Mouse (Mus musculus): ENCODE measurements around the gene Hist1h3d.
"Not testable (repeated sequence)": the region's sequence is repeated elsewhere in the genome, so short reads cannot be mapped to it uniquely, and the experiment has no call there.

Hist1h3d gene

DNA sequence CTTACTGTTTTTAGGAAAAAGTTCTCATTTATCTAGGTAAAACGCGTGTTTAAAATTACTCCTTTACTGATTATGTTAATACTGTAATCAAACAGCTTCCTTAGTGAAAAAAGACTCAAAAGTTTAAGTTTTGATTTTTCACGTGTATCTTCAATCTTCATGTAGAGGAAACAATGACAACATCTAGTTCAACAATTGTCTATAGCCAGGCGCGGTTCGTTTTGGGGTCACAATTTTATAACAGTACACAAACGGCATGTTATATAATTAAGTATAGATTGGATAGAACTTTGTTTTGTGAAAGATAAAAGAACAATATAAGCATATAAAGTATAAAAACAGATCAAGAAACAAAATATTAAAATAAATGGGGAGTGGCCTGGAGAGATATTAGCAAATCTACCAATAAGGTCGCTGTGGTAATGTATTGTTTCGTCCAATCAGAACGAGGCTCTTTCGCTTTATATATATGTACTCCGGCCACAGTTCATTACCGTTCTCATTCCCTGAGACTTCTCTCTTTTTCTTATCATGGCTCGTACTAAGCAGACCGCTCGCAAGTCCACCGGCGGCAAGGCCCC is at the start of gene Hist1h3d:
Hist1h3d (plus strand) TSS at position 493 of the 581 bp plus-strand sequence.
- peak; percentile 32 for DNase-seq

DNA sequence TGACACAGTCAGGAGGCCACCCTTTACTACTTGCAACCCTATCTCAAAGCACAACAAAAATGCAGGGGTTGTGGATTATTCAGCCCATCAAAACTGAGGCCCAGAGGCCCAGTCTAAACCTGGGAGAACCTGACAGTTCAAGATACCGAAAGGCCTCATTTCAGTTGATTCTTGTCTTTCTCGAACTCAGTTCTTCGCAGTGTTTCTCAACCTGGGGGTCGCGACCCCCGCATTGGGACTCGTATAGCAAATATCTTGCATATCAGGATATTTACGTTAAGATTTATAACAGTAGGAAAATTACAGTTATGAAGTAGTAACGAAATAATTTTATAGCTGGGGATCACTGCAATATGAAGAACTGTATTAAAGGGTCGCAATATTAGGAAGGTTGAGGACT is 49.7 kb upstream of the Hist1h3d start:
- no peak for DNase-seq

DNA sequence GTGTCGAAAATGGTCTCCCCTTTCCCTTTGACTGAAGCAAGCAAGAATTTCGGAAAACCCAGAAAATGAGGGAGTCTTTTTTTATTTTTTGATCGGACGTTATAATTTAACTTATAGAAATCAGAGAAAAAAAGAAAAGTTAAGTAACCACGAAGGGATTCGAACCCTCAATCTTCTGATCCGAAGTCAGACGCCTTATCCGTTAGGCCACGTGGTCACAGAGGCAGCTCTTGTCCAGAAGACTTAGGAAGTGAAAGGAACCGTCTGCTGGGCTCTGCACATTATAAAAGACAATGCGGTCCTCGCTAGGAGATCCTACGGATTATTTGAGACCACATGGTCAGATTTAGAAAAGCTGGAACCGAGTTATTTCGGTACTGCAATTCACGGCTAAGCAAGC is 49.3 kb upstream of the Hist1h3d start:
- DNase-seq, result peak; percentile 94

DNA sequence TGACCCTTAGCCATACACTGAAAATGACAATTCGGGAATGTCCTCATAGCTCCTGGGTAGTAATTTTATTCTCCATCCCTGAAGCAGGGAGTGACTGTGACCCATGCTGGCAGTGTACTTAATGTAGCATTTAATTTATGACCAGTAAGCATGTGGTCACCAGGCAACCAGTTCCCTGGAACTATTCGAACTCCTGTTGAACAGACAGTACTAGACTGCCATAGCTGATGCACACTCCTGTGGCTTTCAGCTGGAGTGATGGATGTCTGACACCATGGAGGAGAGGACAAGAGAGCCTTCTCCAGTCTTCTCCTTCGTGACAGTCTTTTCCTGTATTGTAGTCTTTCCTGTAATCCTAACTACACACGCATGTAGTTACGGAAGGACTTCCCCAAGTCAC is 46.6 kb upstream of the Hist1h3d start:
- peak; percentile 22 for DNase-seq

DNA sequence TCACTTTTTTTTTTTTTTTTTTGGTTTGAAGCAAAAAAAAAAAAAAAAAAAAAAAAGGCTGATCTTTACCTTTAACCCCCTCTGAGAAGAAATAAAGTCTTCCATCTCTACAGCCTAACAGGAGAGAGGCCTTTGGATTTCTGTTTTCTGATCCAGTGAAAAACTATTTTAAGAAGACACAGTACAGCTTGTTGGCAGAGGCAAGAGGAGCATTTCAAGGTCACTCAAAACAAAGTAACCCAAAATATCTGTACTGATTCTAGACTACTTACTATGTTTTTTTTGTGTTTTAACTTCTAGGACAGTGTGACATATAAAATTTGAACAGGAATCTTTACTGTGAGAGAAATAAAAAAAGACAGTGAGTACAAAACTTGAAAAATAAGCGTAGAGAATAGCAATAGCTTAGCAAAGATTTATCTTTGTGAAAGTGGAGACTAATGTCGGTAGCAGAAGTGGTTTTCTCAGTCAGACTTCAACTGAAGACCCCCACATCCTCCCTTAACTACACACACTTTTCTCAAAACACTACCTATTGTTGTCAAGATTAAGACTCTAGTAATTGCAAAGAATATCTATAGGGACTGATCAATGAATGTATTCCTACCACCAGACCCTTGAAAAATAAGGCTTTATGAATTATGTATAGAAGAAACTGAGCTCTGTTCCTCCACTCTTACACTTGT is 45.9 kb upstream of the Hist1h3d start:
- DNase-seq, result no peak

DNA sequence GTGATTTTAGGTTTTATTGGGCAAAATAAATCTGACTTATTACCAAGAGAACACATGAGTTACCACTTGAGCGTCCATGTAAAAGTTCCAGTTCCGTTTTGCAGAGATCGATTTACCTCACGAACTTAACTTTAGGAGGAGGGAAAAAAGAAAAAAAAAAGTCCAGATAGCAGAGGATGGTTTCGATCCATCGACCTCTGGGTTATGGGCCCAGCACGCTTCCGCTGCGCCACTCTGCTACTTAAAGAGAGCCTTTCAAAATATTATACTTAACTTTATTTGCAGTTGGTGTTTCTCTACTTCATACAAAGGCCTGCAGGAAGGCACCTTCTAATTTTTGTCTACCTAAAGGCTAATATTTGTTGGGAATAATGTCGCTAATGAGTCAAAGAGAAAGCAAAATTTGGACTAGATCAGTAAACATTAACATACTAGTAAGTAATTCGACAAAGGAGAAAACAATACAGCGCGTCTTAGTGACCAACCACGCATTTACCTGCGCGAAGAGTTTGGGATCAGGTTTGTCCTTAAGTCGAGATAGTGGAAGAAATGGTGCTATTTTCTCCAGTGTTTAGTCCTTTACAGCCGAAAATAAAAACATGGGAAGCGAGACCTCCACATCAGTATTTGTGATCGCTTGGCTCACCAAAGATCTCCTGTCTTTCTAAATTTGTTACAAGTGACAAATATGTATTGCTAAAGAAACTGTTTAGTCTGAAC is 45.2 kb upstream of the Hist1h3d start:
- DNase-seq, result peak; percentile 74

DNA sequence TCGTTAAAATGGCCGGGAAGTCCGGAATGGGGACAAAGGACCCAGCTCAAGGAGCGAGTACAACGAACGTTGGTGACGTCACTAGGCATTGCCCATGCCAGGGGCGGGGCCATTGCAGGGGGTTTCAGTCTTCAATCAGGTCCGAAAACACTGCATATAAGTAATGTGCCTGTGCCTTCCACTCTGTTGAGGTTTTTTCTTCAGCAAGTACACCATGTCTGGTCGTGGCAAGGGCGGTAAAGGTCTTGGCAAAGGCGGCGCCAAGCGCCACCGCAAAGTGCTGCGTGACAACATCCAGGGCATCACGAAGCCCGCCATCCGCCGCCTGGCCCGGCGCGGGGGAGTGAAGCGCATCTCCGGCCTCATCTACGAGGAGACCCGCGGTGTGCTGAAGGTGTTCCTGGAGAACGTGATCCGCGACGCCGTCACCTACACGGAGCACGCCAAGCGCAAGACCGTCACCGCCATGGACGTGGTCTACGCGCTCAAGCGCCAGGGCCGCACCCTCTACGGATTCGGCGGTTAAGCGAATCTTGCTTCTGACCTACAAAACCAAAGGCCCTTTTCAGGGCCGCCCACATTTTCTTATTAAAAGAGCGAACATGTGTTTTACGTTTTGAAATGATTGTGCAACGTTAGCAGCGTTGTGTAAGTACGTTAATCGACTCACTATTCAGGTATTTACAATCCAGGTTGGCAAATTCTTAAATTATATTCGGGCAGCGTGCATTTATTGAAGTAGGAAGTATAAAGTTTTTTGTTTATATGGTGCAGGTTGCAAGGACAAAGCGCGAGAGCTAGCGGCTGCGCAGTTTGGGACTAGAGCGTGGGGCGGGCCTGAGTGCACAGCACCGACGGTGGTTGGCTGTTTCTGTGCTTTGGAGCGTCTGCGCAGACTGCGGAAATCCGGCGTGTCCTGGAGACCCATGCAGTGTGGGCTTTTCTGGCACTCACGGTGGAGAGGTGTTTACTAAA is 44.4 kb upstream of the Hist1h3d start, which contains the start of gene Hist1h4h:
Hist1h4h (plus strand) TSS at position 150 of the 975 bp plus-strand sequence.
- DNase-seq, result peak; percentile 98

DNA sequence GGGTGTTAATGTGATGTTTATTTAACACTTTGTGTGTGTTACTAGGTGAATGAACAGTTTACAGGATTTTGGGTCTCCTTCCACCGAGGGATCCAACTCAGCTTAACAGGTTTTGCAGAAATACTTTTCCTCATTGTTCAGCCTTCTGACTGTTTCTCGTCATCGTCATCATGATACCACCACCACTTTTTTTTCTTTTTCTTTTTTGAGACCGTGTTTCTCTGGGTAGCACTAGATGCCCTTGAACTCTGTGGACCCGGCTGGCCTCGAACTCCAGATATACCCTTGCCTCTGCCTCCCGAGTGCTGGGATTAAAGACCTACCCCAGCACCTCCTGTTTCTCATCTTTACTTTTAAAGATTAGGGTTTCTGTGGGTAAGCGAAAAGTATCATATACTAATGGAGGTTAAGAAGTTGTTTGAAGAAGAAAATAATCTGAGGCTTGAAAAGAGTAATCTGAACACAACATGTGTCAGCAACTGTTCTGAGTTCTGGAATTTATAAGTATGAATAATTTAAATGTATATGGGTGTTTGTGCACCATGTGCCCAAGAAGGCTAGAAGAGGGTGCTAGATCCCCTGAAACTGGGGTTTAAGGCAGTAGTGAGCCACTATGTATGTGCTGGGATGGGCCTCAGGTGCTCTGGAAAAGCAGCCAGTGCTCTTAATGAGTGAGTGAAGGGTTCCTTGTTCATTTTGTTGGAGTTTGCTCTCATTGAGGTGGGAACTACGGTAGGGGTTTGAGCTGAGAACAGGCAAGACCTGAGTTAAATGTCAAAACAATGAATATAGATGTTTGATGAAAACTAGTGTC is 43.1 kb upstream of the Hist1h3d start:
- no peak for DNase-seq

DNA sequence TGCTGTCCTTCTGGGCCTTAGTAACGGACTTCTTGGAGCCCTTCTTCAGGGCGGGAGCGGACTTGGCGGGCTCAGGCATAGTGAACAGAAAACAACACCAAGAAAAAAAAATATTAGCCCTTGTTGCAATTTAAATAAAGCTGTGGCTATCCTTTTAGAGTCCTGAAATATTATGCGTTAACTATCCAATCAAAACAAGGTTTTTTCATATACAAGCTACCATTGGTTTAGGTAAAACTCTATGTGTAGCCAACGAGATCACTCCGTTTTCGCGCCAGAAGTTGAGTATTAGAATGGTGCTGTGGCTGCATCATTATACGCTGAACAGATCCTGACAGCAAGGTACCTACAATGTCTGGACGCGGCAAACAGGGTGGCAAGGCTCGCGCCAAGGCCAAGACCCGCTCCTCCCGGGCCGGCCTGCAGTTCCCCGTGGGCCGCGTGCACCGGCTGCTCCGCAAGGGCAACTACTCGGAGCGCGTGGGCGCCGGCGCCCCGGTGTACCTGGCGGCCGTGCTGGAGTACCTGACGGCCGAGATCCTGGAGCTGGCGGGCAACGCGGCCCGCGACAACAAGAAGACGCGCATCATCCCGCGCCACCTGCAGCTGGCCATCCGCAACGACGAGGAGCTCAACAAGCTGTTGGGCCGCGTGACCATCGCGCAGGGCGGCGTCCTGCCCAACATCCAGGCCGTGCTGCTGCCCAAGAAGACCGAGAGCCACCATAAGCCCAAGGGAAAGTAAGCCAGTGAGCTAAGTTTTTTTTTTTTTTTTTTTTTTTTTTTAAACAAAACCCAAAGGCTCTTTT is 41.8 kb upstream of the Hist1h3d start, which contains the start of gene Hist1h2af:
Hist1h2af (plus strand) TSS at position 347 of the 808 bp plus-strand sequence.
- DNase-seq, result peak; percentile 66

DNA sequence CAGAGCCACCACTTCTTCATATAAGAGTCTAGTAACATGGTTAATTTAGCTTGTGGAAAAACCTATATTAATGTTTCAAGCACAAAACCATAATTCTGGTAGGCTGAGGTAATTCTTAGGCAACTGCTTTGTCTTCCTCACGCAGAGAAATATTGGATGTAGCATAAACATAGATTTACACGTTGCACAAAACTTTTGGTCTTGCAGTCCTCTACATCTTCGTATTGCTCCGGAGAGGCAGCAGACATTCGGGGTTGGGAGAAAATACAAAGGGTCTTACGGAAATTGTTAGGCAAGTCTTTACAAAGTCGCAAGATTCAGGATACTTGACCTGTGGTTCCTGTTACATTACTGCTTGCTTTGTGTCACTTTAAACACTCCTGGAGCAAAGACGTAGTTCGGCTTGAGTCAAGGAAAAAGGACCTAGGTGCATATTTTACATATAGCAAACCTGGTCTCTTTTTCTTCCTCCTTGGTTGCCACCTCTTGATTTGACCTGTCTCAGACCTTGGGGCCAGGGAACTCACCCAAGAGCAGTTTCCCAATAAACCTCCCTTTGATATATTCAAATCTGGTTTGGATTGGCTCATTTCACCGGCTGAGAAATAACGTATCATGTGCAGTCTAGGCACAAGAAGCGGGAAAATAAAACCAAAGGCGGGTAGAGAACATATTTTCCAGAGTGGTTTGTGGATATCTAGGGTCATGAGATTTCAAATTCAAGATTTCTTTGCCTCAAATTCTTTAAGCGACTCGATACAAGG is 41.0 kb upstream of the Hist1h3d start:
- DNase-seq, result peak; percentile 36

DNA sequence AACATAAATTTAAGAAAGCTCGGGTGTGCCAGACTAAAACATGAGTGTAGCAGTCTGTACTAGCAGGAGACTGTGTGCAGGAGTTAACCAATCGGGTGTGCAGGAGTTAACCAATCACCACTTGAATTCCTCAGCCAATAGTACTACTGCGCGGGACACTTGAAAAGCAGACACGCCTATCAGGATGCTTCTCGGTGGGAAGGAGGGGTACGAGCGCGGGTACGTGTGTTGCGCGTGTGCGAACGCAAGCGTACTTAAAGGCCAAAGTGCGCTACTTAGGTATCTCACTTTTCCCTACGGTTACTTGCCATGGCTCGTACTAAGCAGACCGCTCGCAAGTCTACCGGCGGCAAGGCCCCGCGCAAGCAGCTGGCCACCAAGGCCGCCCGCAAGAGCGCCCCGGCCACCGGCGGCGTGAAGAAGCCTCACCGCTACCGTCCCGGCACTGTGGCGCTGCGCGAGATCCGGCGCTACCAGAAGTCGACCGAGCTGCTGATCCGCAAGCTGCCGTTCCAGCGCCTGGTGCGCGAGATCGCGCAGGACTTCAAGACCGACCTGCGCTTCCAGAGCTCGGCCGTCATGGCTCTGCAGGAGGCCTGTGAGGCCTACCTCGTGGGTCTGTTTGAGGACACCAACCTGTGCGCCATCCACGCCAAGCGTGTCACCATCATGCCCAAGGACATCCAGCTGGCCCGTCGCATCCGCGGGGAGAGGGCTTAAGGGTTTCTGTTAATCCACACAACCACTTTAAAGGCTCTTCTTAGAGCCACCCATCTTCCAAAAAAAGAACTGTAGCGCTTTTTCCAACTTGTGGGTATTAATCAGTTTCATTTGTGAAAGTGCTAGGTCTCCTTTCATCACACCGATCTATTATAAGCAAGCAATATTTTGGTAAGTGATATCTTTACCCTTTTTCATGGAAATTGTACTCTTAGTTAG is 40.2 kb upstream of the Hist1h3d start, which contains the start of gene Hist1h3g:
Hist1h3g (plus strand) TSS at position 286 of the 939 bp plus-strand sequence.
- peak; percentile 82 for DNase-seq

DNA sequence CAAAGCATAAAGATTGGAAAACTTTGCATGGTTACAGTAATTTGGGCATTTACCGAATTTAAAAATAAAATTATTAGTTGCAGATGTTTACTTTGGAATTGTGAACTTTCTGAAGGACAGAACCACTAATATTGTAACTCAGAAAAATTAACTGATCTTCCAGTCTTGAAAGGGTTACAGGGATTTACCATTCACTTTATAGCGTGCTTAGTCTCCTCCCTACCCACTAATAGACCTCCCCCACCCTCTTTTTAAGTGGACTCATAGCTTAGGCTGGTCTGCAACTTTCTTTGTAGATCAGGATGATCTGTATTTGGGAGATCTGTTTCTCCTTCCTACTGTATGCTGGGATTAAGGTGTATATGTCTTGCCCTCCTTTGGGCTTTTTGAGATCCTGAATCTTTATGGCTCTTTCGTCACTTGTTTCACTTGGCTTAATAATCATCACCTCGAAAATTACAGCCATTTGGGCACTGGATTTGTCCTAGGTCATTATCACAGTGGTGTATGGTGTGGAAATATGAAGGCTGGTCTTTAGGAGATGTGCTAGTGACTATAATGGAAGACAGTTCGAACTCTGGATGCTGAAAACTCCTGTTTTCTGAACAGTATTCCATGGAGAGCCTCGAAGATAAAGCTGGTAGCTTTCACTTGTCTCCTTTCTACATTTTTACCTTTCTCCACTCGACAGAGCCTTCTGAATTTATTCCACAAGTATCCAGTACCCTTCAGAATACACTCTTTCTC is 39.3 kb upstream of the Hist1h3d start:
- no peak for DNase-seq

DNA sequence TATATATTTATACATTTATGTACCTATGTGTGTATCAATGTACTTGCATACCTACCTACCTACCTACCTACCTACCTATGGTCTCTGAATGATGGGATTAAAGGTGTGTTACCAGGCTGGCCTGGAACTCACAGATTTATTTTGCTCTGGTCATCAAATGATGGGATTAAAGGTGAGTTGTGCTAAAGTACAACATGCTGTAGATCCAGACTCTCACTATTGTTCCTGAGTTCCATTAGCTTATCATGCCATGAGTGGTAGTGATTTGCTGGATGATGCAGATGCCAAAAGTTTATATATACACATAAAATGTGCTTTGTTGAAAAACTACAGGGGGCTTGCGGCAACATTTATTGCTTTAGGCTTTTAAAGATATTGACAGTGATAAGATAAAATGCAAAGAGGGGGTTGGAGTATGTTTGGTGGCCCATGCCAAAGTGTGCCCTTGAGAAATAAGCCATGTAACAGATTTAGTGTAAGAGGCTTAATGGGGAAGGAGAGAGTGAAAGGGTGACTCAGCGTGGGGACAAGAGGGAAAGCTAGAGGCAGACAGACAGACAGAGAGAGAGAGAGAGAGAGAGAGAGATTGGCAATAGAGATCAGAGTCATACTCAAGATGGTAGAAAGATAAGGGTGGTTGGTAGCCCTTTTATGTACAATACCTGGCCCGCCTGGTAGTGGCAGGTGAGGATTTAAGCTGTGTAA is 38.4 kb upstream of the Hist1h3d start:
- no peak for DNase-seq

DNA sequence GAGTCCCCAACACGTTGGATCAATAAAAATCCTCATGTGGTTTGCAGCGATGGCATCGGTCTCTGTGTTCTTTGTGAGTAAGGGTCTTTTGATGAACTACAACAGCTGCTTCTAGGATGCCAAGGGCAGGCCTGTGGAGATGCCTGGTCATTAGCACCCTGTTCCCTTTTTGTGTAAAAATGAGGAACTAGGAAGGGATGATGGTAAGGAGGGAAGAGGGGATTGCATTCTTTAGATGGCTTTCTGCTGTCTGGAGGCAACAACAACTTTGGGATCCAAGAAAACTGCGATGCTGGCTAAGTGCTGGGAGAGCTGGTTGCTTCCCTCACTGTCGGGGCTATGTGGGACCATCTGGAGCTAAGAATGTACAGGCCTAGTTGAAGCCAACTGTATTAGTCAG is 37.3 kb upstream of the Hist1h3d start:
- no peak for DNase-seq

DNA sequence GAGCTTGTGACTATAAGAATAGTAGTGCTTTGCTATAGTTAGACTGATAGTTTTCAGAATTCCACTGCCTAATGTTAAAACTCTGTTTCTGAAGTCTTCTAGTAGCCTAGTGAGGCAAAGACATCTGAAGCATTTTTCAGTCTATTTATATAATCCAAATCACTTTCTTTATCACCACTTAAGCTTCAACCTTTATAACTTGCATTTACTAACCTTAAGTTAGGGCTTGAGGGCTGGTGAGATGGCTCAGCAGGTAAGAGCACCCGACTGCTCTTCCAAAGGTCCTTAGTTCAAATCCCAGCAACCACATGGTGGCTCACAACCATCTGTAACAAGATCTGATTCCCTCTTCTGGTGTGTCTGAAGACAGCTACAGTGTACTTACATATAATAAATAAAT is 35.7 kb upstream of the Hist1h3d start:
- DNase-seq, result not testable (repeated sequence)

DNA sequence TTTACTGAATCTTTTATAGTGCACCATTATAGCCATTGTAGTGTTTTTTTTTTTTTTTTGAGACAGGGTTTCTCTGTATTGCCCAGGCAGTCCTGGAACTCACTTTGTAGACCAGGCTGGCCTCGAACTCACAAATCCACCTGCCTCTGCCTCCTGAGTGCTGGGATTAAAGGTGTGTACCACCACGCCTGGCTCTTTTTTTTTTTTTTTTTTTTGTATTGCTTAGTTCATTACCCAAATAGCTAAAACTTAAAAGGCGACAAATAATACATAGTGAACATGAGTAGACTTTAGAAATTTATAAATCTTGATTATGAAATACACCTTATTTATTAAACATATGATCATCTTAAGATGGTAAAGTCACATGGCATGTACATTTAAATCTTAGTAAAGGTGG is 34.1 kb upstream of the Hist1h3d start:
- no peak for DNase-seq

DNA sequence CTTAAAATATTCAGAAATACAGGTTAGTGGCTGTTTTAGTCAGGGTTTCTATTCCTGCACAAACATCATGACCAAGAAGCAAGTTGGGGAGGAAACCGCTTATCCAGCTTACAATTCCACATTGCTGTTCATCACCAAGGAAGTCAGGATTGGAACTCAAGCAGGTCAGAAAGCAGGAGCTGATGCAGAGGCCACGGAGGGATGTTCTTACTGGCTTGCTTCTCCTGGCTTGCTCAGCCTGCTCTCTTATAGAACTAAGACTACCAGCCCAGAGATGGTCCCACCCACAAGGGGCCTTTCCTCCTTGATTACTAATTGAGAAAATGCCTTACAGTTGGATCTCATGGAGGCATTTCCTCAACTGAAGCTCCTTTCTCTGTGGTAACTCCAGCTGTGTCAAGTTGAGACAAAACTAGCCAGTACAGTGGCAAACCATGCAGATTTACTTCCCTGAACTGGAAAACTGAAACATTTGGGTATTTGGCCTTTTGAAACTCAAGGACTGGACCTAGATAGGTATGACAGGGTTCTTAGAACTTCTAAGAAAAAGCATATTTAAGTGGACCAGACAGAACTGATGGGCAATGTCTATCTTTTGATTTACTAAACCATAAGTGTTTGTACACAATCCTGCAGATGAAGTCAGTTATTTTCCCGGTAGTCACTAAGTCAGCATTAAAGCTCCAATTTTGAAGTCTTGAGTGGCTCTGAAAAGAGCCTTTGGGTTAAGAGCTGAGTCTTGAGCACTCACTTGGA is 33.2 kb upstream of the Hist1h3d start:
- not testable (repeated sequence) for DNase-seq

All from kidney, adult 9 months (tissue).